Mouse (Mus musculus) heart, adult 2 months (tissue): ENCODE measurements at regions not wholly inside any gene's neighbourhood (a gene's known extent, or its start where the extent isn't known, plus 50 kb on each side); places are given as distances from the start of the nearest gene placed in this dataset.

ENCODE experiments used
- CTCF ChIP-seq: fragments of 200-600 bp; IDR thresholded peaks from 2 replicates; pipeline ENCODE4 v1.8.1; 2022; ENCODE audit warnings: antibody characterized with exemption, mild to moderate bottlenecking, moderate library complexity
- POLR2A ChIP-seq: fragments of 200-500 bp; IDR thresholded peaks from 2 replicates; pipeline ENCODE4 v1.6.1; 2011; ENCODE audit warnings: mild to moderate bottlenecking, low read depth, low read length, control low read depth; ENCODE audit not compliant: insufficient read depth

GRCm38 (mm10) chr15:51395961-51396360 is 2488.7 kb upstream of the Gm7489 start:
- no peak for TF ChIP-seq POLR2A
- no peak for TF ChIP-seq CTCF
